Mouse (Mus musculus) MEL-GATA-1-ER (cell line): ENCODE measurements around the gene Usp2.

ENCODE experiments used
- DNase-seq: peaks from one replicate; pipeline ENCODE4 v3.0.0-alpha.2; 2012; ENCODE audit warnings: low read depth; ENCODE audit errors: extremely low read depth

Usp2 gene

GRCm38 (mm10) chr9:44119948-44120465 lies 53.2 kb downstream of the Usp2 start:
- DNase-seq = no peak

- no peak for DNase-seq
Measured at GRCm38 (mm10) chr9:44124317-44124716, 57.5 kb downstream of the Usp2 start.

- no peak for DNase-seq
Measured at GRCm38 (mm10) chr9:44125026-44125425, 58.2 kb downstream of the Usp2 start.

GRCm38 (mm10) chr9:44125546-44126428 lies 59.0 kb downstream of the Usp2 start:
- peak; percentile 67 for DNase-seq

- no peak for DNase-seq
Measured at GRCm38 (mm10) chr9:44126746-44127145, 59.9 kb downstream of the Usp2 start.

- no peak for DNase-seq
Measured at GRCm38 (mm10) chr9:44127351-44127801, 60.6 kb downstream of the Usp2 start.

- DNase-seq = no peak
Measured at GRCm38 (mm10) chr9:44129633-44130032, 62.8 kb downstream of the Usp2 start.

GRCm38 (mm10) chr9:44130034-44130433 lies 63.2 kb downstream of the Usp2 start:
- DNase-seq = no peak

GRCm38 (mm10) chr9:44130581-44131275 lies 63.9 kb downstream of the Usp2 start:
- no peak for DNase-seq

- DNase-seq = no peak
Measured at GRCm38 (mm10) chr9:44131276-44131590, 64.4 kb downstream of the Usp2 start.

GRCm38 (mm10) chr9:44132200-44132599 lies 65.4 kb downstream of the Usp2 start:
- DNase-seq = no peak

- DNase-seq = no peak
Measured at GRCm38 (mm10) chr9:44133287-44133686, 66.5 kb downstream of the Usp2 start.

GRCm38 (mm10) chr9:44134101-44134850 lies 67.5 kb downstream of the Usp2 start, which contains the start of gene Mcam:
Gene Mcam (plus strand): TSS chr9:44134469.
- DNase-seq = no peak

- DNase-seq = no peak
Measured at GRCm38 (mm10) chr9:44134851-44135730, 68.3 kb downstream of the Usp2 start.

GRCm38 (mm10) chr9:44135731-44136411 lies 69.0 kb downstream of the Usp2 start:
- no peak for DNase-seq

- DNase-seq = no peak
Measured at GRCm38 (mm10) chr9:44137846-44138245, 71.0 kb downstream of the Usp2 start.

GRCm38 (mm10) chr9:44141951-44142350 lies 75.1 kb downstream of the Usp2 start:
- no peak for DNase-seq

GRCm38 (mm10) chr9:44143421-44143820 lies 76.6 kb downstream of the Usp2 start:
- DNase-seq = no peak

- no peak for DNase-seq
Measured at GRCm38 (mm10) chr9:44144023-44144717, 77.3 kb downstream of the Usp2 start.

- no peak for DNase-seq
Measured at GRCm38 (mm10) chr9:44144718-44145060, 77.9 kb downstream of the Usp2 start.
